Mouse (Mus musculus) ES-E14 (cell line): Measurements from ENCODE around the gene Uba7.

Source experiments
- CHD2 ChIP-seq: IDR thresholded peaks from 2 replicates; pipeline ENCODE4 v1.6.1; 2014; ENCODE audit warnings: mild to moderate bottlenecking, low read depth, low read length, inconsistent platforms
- MAFK ChIP-seq: IDR thresholded peaks from 2 replicates; pipeline ENCODE4 v1.6.1; 2014; ENCODE audit warnings: mild to moderate bottlenecking, low read depth, low read length, inconsistent platforms; ENCODE audit not compliant: insufficient read depth

GRCm38 (mm10) chr9:107996049-107996448, 20.7 kb downstream of the Uba7 start, which contains the start of gene Gm20662:
- TF ChIP-seq CHD2 (no peak), MAFK (no peak)
